Mouse (Mus musculus): ENCODE measurements around the gene Ncoa7. TPM values are rescaled to one million over a fixed set of nuclear protein-coding genes. Genes with fewer than 3 reads are reported as not detected.
A peak's percentile ranks its signal among the peaks of the same experiment; 100 is the strongest.

The Ncoa7 gene
- polyA plus RNA-seq, 1 experiment from 2014 or later, result 11.5 TPM

GRCm38 (mm10) chr10:30802033-30802432 is 1.1 kb downstream of the Ncoa7 start:
- H3K4me3 ChIP-seq (ENCODE audit: low read depth, low read length), result peak overlapping the region; percentile 72
- DNase-seq (peak; percentile 37), ATAC-seq (ENCODE audit: insufficient read depth) (no peak)
- peak overlapping the region; percentile 67 for H3K4me2 ChIP-seq
- no peaks in the 10 kb centered on the region for H3K4me1 ChIP-seq (ENCODE audit: insufficient read depth)
- H3K27me3 ChIP-seq (ENCODE audit: insufficient read depth, low read length), result no peaks in the 10 kb centered on the region
- no peaks in the 10 kb centered on the region for H3K9me3 ChIP-seq (ENCODE audit: low read depth, low read length)
- H3K9ac ChIP-seq, result peak overlapping the region; percentile 83
- no peaks in the 10 kb centered on the region for H3K36me3 ChIP-seq (ENCODE audit: insufficient read depth)
- TF ChIP-seq CTCF (IDR thresholded peaks at IDR 0.05; ENCODE audit: low read depth), result no peak
- 7% methylated on average over 8 of the region's 8 CpGs for WGBS
- H3K27ac ChIP-seq (ENCODE audit: low read depth), result peak overlapping the region; percentile 96; the same call in 1 of the 2 replicates

DNA sequence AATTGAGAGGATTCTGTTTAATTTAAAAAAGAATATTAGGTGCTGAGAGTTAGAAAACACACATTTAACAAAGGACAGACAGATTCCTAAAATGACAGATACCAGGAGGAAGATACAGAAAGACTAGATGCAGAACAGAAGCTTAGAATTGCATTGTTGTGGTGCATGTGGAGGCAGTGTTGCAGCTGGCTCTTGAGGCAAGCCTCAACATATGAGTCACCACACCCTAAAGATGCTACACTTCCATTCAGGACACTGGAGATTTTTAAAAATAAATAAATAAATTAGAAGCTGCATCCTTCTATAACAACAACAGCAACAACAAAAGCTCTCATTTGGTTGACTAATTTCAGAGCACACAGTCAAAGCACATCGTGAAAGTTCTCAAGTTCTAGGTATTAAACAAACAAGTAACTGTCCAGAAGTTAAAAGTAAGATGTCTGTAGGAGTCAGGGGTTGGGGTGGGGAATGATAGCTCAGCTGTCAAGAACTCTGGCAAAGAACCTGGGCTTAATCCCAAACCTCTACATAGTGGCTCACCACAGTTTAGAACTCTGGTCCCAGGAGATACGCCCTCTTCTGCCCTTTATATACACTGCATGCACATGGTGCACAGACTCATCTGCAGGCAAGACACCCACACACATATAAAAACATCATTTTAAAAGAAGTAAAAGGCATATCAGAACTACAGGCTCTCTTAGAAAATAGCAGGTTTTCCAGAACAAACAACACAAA is 3.2 kb downstream of the Ncoa7 start:
- no peak overlapping the region for H3K4me3 ChIP-seq (ENCODE audit: low read depth, low read length)
- H3K27ac ChIP-seq (ENCODE audit: low read depth), result no peak overlapping the region
- ATAC-seq (ENCODE audit: insufficient read depth), result no peak
- no peaks in the 10 kb centered on the region for H3K36me3 ChIP-seq (ENCODE audit: insufficient read depth)
- no peak overlapping the region for H3K9ac ChIP-seq
- H3K4me1 ChIP-seq (ENCODE audit: insufficient read depth), result no peaks in the 10 kb centered on the region
- DNase-seq, result no peak
- TF ChIP-seq CTCF (IDR thresholded peaks at IDR 0.05; ENCODE audit: low read depth), result no peak
- no peak overlapping the region for H3K4me2 ChIP-seq
- no peaks in the 10 kb centered on the region; the same call in 1 of the 2 replicates for H3K9me3 ChIP-seq (ENCODE audit: low read depth, low read length)
- no peaks in the 10 kb centered on the region for H3K27me3 ChIP-seq (ENCODE audit: insufficient read depth, low read length)
- 82% methylated on average over 2 of the region's 2 CpGs for WGBS

DNA sequence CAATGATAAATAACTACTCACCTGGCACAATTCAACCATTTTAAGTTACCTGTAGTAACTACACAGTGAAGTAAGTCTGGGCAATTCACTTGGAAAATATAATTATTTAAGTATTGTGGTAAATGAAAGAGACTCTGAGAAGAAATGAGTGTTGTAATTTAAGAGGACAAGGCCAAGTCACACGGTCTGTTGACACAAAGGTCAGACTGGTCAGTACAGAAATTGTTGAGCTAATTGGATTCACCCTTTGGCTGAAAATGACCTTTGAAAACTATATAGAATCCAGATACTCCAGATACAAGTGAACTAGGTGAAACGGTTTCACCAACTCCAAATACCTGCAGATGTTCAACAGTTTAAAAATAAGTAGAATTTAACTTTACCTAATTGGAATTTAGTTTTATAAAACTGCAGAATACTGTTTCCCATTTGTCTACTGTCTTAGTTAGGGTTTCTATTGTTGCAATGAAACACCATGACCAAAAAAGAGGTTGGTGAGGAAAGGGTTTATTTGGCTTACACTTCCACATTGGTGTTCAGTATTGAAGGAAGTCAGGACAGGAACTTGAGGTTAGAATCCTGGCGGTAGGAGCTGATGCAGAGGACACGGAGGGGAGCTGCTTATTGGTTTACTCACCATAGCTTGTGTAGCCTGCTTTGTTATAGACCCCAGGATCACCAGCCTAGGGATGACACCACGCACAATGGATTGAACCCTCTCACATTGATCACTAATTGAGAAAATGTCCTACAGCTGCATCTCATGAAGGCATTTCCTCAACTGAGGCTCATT is 6.5 kb downstream of the Ncoa7 start:
- no peak for TF ChIP-seq CTCF (IDR thresholded peaks at IDR 0.05; ENCODE audit: low read depth)
- Histone ChIP-seq H3K4me3 (ENCODE audit: low read depth, low read length) (no peak overlapping the region), H3K4me2 (no peak overlapping the region), H3K36me3 (ENCODE audit: insufficient read depth) (0 out of 2 replicates have a peak, but pooled peaks cover 4% of the 10 kb centered on the region), H3K4me1 (ENCODE audit: insufficient read depth) (no peaks in the 10 kb centered on the region), H3K9ac (no peak overlapping the region), H3K27ac (ENCODE audit: low read depth) (no peak overlapping the region), H3K9me3 (ENCODE audit: low read depth, low read length) (no peaks in the 10 kb centered on the region; the same call in 1 of the 2 replicates), H3K27me3 (ENCODE audit: insufficient read depth, low read length) (no peaks in the 10 kb centered on the region)
- ATAC-seq (ENCODE audit: insufficient read depth) (no peak), DNase-seq (no peak)
- WGBS, result 86% methylated on average over 5 of the region's 5 CpGs

GRCm38 (mm10) chr10:30791016-30791415 is 12.1 kb downstream of the Ncoa7 start:
- Histone ChIP-seq H3K4me2 (no peak overlapping the region), H3K4me3 (ENCODE audit: low read depth, low read length) (no peak overlapping the region), H3K27me3 (ENCODE audit: insufficient read depth, low read length) (no peaks in the 10 kb centered on the region), H3K9ac (no peak overlapping the region), H3K9me3 (ENCODE audit: low read depth, low read length) (no peaks in the 10 kb centered on the region; the same call in 1 of the 2 replicates), H3K4me1 (ENCODE audit: insufficient read depth) (no peaks in the 10 kb centered on the region), H3K36me3 (ENCODE audit: insufficient read depth) (0 out of 2 replicates have a peak, but pooled peaks cover 4% of the 10 kb centered on the region), H3K27ac (ENCODE audit: low read depth) (no peak overlapping the region)
- 79% methylated on average over 3 of the region's 3 CpGs for WGBS
- DNase-seq, result no peak
- ATAC-seq (ENCODE audit: insufficient read depth), result no peak
- no peak for TF ChIP-seq CTCF (IDR thresholded peaks at IDR 0.05; ENCODE audit: low read depth)

DNA sequence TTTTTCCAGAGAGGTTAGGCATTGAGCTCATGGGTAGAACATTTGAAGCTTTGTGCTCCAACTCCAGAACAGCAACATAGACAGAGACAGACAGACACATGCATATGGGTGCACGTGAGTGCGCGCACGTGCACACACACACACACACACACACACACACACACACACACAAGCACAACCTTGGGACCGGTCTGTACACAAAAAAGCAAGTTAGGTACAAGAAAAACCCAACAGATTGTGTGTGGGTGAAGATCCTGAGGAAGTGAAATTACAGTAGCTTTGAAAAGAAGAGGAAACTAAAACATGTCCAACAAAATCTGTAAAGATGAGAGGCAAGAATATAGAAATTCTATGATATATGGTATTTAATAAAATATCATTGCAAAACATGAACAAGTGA is 13.6 kb downstream of the Ncoa7 start:
- Histone ChIP-seq H3K27ac (ENCODE audit: low read depth) (no peak overlapping the region), H3K4me2 (no peak overlapping the region), H3K9me3 (ENCODE audit: low read depth, low read length) (no peaks in the 10 kb centered on the region), H3K27me3 (ENCODE audit: insufficient read depth, low read length) (no peaks in the 10 kb centered on the region), H3K4me1 (ENCODE audit: insufficient read depth) (no peaks in the 10 kb centered on the region), H3K9ac (no peak overlapping the region), H3K36me3 (ENCODE audit: insufficient read depth) (0 out of 2 replicates have a peak, but pooled peaks cover 4% of the 10 kb centered on the region), H3K4me3 (ENCODE audit: low read depth, low read length) (no peak overlapping the region)
- WGBS, result 98% methylated on average over 5 of the region's 5 CpGs
- no peak for TF ChIP-seq CTCF (IDR thresholded peaks at IDR 0.05; ENCODE audit: low read depth)
- ATAC-seq (ENCODE audit: insufficient read depth) (no peak), DNase-seq (no peak)

DNA sequence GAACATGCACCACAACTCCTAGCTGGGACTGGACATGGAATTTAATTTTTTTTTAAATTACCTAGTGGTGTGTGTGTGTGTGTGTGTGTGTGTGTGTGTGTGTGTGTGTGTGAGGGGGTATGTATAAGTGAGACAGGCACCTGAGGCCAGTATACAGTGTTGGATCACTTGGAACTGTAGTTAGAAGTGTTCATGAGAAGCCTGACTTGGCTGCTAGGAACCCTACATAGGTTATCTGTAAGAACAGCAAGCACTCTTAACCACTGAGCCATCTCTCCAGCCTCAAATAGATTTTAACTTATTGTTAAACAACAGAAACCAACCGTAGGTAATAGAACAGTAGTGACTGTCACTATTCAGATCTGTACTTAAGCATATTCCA is 14.8 kb downstream of the Ncoa7 start:
- DNase-seq (no peak), ATAC-seq (ENCODE audit: insufficient read depth) (no peak)
- Histone ChIP-seq H3K4me1 (ENCODE audit: insufficient read depth) (no peaks in the 10 kb centered on the region), H3K27me3 (ENCODE audit: insufficient read depth, low read length) (no peaks in the 10 kb centered on the region), H3K4me2 (no peak overlapping the region), H3K9me3 (ENCODE audit: low read depth, low read length) (no peaks in the 10 kb centered on the region), H3K27ac (ENCODE audit: low read depth) (no peak overlapping the region), H3K36me3 (ENCODE audit: insufficient read depth) (no peaks in the 10 kb centered on the region), H3K9ac (no peak overlapping the region), H3K4me3 (ENCODE audit: low read depth, low read length) (no peak overlapping the region)
- WGBS, result 87% methylated on average over 1 of the region's 1 CpGs
- TF ChIP-seq CTCF (IDR thresholded peaks at IDR 0.05; ENCODE audit: low read depth), result no peak

- no peak for TF ChIP-seq CTCF (IDR thresholded peaks at IDR 0.05; ENCODE audit: low read depth)
- Histone ChIP-seq H3K4me2 (no peak overlapping the region), H3K9ac (no peak overlapping the region), H3K4me1 (ENCODE audit: insufficient read depth) (no peaks in the 10 kb centered on the region), H3K9me3 (ENCODE audit: low read depth, low read length) (no peaks in the 10 kb centered on the region), H3K27me3 (ENCODE audit: insufficient read depth, low read length) (no peaks in the 10 kb centered on the region), H3K27ac (ENCODE audit: low read depth) (no peak overlapping the region), H3K4me3 (ENCODE audit: low read depth, low read length) (no peak overlapping the region), H3K36me3 (ENCODE audit: insufficient read depth) (no peaks in the 10 kb centered on the region)
- DNase-seq (no peak), ATAC-seq (ENCODE audit: insufficient read depth) (no peak)
- 59% methylated on average over 3 of the region's 3 CpGs for WGBS
Measured at GRCm38 (mm10) chr10:30787684-30788339, 15.3 kb downstream of the Ncoa7 start.
